Mouse (Mus musculus): ENCODE data around the gene Apol6. TPM values are rescaled to one million over a fixed set of nuclear protein-coding genes. Genes with fewer than 3 reads are reported as not detected.

Apol6 gene
- polyA plus RNA-seq, 1 experiment from 2014 or later = 0.06 TPM

DNA sequence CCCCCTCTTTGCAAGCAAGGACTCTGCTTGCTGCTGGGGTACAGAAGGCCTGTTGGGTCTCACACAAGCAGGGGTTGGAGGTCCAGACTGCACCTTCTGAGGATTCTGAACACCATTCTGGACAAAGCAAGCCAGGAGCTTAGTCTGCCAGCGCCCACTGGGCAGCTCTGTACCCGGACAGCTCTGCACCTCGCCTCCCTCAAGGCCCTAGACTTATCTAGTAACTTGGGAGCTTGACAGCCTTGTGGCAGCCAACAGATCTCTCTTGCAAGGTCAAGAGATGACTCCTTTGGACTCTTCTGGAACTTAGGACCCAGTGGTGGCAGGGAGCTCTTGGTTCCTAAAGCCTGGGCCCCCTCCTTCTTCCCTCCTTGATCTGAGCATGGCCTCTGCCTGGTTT lies 17.4 kb upstream of the Apol6 start:
- ATAC-seq (ENCODE audit: low read depth) = no peak
- Histone ChIP-seq H3K27me3 (ENCODE audit: control insufficient read depth, insufficient read depth, low read depth, low read length) (no peaks in the 10 kb centered on the region), H3K9me3 (replicated peaks; ENCODE audit: control insufficient read depth, low read length) (no peaks in the 10 kb centered on the region), H3K4me2 (ENCODE audit: low read depth, low read length) (no peak overlapping the region), H3K9ac (ENCODE audit: low read depth, low read length) (no peak overlapping the region), H3K36me3 (ENCODE audit: control insufficient read depth, insufficient read depth) (no peaks in the 10 kb centered on the region), H3K27ac (ENCODE audit: low read length) (no peak overlapping the region), H3K4me1 (ENCODE audit: control insufficient read depth, low read depth, low read length) (no peaks in the 10 kb centered on the region), H3K4me3 (ENCODE audit: low read depth, low read length) (no peak overlapping the region)
- 59% methylated on average over 3 of the region's 3 CpGs for WGBS (ENCODE audit: insufficient replicate concordance)

DNA sequence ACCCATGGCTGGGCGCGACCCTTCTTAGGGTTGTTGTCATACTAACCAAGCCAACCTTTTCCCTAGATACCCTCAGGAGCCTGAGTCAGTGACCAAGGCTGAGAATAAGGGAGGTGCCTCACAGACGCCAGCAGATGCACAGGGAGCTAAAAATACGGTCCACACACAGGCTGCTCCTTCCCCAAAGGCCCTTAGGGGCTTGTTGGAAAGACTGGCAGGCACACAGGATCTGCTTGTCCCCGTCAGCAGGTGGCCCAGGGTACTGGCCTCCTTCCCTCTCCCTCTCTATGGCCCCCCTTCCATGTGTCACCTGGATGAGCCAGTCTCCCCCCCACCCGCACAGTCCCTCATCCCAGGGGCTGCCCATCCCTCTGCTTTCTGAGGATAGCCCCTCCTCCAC lies 16.9 kb upstream of the Apol6 start:
- no peak overlapping the region for H3K9ac ChIP-seq (ENCODE audit: low read depth, low read length)
- H3K27me3 ChIP-seq (ENCODE audit: control insufficient read depth, insufficient read depth, low read depth, low read length) = no peaks in the 10 kb centered on the region
- H3K4me1 ChIP-seq (ENCODE audit: control insufficient read depth, low read depth, low read length) = no peaks in the 10 kb centered on the region
- no peaks in the 10 kb centered on the region for H3K36me3 ChIP-seq (ENCODE audit: control insufficient read depth, insufficient read depth)
- ATAC-seq (ENCODE audit: low read depth) = no peak
- no peak overlapping the region for H3K4me3 ChIP-seq (ENCODE audit: low read depth, low read length)
- H3K27ac ChIP-seq (ENCODE audit: low read length) = no peak overlapping the region
- no peak overlapping the region for H3K4me2 ChIP-seq (ENCODE audit: low read depth, low read length)
- 52% methylated on average over 6 of the region's 6 CpGs for WGBS (ENCODE audit: insufficient replicate concordance)
- no peaks in the 10 kb centered on the region for H3K9me3 ChIP-seq (replicated peaks; ENCODE audit: control insufficient read depth, low read length)

DNA sequence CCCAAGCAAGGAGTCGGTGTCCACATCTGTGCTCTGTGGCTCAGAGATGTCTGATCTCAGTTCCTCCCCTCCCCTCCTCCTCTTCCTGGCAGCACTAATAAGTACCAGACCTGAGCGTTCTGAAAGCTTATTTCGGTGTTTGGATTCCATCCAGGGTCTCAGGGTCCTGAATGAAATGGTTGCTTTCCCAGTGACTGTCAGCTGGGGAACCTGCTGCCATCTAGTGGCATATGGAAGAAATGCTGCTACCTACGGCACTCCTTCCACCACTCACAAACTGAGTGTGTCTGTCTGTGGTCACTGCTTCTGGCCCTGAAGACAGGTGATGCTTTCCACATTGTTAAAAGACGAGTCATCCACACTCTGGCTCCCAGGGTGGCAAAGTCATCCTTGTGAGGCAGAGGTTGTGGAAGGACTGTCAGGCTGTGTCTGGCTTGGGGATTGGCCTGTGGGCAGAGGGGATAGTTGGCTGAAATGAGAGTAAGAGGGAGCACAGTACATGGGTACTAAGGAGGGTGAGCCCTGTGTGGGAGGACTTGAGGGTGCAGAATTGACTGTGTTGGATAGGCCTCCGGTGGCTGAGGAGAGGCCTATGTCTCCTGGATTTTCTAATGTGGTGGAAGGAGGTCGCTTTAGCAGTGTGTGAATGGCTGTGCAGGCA lies 15.1 kb upstream of the Apol6 start:
- no peaks in the 10 kb centered on the region for H3K9me3 ChIP-seq (replicated peaks; ENCODE audit: control insufficient read depth, low read length)
- H3K4me2 ChIP-seq (ENCODE audit: low read depth, low read length) = no peak overlapping the region
- H3K9ac ChIP-seq (ENCODE audit: low read depth, low read length) = no peak overlapping the region
- WGBS (ENCODE audit: insufficient replicate concordance) = 28% methylated on average over 7 of the region's 7 CpGs
- no peaks in the 10 kb centered on the region for H3K27me3 ChIP-seq (ENCODE audit: control insufficient read depth, insufficient read depth, low read depth, low read length)
- no peak for ATAC-seq (ENCODE audit: low read depth)
- H3K4me1 ChIP-seq (ENCODE audit: control insufficient read depth, low read depth, low read length) = no peaks in the 10 kb centered on the region
- no peaks in the 10 kb centered on the region for H3K36me3 ChIP-seq (ENCODE audit: control insufficient read depth, insufficient read depth)
- H3K4me3 ChIP-seq (ENCODE audit: low read depth, low read length) = no peak overlapping the region
- H3K27ac ChIP-seq (ENCODE audit: low read length) = no peak overlapping the region

DNA sequence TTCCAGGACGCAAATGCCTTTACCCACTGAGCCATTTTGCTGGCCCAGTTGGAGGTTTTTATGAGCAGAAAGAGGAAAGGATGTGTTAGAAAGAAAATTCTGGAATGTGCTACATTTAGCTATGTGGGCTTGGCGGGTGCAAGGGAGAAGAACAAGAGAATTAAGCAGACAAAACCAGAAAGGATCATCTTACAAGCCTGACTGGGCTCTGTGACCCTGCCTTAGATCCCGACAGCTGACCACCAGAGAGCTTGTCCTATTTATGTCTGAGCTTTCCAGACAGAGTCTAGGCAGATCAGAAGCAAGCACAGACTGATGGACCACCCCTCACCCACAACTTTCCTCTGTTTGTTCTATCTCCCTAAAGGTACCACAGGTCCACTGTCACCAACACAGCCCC lies 13.3 kb upstream of the Apol6 start:
- Histone ChIP-seq H3K4me1 (ENCODE audit: control insufficient read depth, low read depth, low read length) (no peaks in the 10 kb centered on the region), H3K9ac (ENCODE audit: low read depth, low read length) (no peak overlapping the region), H3K4me3 (ENCODE audit: low read depth, low read length) (no peak overlapping the region), H3K27me3 (ENCODE audit: control insufficient read depth, insufficient read depth, low read depth, low read length) (no peaks in the 10 kb centered on the region), H3K36me3 (ENCODE audit: control insufficient read depth, insufficient read depth) (no peaks in the 10 kb centered on the region), H3K4me2 (ENCODE audit: low read depth, low read length) (no peak overlapping the region), H3K27ac (ENCODE audit: low read length) (no peak overlapping the region), H3K9me3 (replicated peaks; ENCODE audit: control insufficient read depth, low read length) (no peaks in the 10 kb centered on the region)
- 45% methylated on average over 3 of the region's 3 CpGs for WGBS (ENCODE audit: insufficient replicate concordance)
- no peak for ATAC-seq (ENCODE audit: low read depth)

DNA sequence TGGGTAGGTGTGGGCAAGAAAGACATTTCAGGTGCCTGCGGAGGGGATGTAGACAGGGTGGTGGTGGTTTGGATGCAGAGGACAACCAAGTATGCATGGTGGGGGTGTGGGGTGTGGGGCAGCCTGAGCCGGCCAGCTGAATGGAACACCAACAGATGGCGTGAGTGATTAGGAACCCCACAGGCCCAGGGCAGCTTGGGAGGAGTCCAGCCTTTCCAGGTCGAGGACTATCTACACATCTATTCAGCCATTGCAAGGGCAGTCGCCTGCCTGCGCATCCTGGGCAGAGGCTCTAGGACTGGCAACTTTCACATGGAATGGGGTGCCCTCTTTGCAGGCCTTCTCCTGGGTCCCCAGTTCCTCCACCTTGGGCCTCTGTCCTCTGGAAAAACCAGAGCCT lies 10.0 kb upstream of the Apol6 start:
- ATAC-seq (ENCODE audit: low read depth) = no peak
- H3K4me2 ChIP-seq (ENCODE audit: low read depth, low read length) = no peak overlapping the region
- H3K4me3 ChIP-seq (ENCODE audit: low read depth, low read length) = no peak overlapping the region
- no peak overlapping the region for H3K9ac ChIP-seq (ENCODE audit: low read depth, low read length)
- H3K4me1 ChIP-seq (ENCODE audit: control insufficient read depth, low read depth, low read length) = no peaks in the 10 kb centered on the region
- H3K27ac ChIP-seq (ENCODE audit: low read length) = no peak overlapping the region
- H3K9me3 ChIP-seq (replicated peaks; ENCODE audit: control insufficient read depth, low read length) = no peaks in the 10 kb centered on the region
- H3K27me3 ChIP-seq (ENCODE audit: control insufficient read depth, insufficient read depth, low read depth, low read length) = no peaks in the 10 kb centered on the region
- H3K36me3 ChIP-seq (ENCODE audit: control insufficient read depth, insufficient read depth) = no peaks in the 10 kb centered on the region
- WGBS (ENCODE audit: insufficient replicate concordance) = 55% methylated on average over 6 of the region's 6 CpGs

DNA sequence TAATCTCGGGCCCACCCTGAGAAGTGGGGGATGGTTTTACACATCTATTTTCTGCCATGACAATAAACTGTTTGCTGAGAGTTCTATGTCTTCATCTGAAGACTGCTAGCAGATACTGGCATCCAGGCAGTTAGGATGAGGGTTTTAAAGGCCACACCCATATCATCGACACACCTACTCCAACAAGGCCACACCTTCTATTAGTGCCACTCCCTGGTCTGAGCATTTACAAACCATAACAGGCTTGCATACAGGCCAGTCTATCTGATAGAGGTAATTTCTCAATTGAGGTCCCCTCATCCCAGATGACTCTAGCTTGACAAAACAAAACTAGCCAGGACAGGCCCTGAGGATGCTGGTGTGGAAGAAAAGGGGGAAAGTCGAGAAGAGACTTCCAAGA lies 8.9 kb upstream of the Apol6 start:
- H3K4me3 ChIP-seq (ENCODE audit: low read depth, low read length) = no peak overlapping the region
- no peaks in the 10 kb centered on the region for H3K27me3 ChIP-seq (ENCODE audit: control insufficient read depth, insufficient read depth, low read depth, low read length)
- H3K9me3 ChIP-seq (replicated peaks; ENCODE audit: control insufficient read depth, low read length) = no peaks in the 10 kb centered on the region
- 51% methylated on average over 3 of the region's 3 CpGs for WGBS (ENCODE audit: insufficient replicate concordance)
- H3K9ac ChIP-seq (ENCODE audit: low read depth, low read length) = no peak overlapping the region
- H3K4me2 ChIP-seq (ENCODE audit: low read depth, low read length) = no peak overlapping the region
- no peaks in the 10 kb centered on the region for H3K36me3 ChIP-seq (ENCODE audit: control insufficient read depth, insufficient read depth)
- no peak for ATAC-seq (ENCODE audit: low read depth)
- no peaks in the 10 kb centered on the region for H3K4me1 ChIP-seq (ENCODE audit: control insufficient read depth, low read depth, low read length)
- no peak overlapping the region for H3K27ac ChIP-seq (ENCODE audit: low read length)

DNA sequence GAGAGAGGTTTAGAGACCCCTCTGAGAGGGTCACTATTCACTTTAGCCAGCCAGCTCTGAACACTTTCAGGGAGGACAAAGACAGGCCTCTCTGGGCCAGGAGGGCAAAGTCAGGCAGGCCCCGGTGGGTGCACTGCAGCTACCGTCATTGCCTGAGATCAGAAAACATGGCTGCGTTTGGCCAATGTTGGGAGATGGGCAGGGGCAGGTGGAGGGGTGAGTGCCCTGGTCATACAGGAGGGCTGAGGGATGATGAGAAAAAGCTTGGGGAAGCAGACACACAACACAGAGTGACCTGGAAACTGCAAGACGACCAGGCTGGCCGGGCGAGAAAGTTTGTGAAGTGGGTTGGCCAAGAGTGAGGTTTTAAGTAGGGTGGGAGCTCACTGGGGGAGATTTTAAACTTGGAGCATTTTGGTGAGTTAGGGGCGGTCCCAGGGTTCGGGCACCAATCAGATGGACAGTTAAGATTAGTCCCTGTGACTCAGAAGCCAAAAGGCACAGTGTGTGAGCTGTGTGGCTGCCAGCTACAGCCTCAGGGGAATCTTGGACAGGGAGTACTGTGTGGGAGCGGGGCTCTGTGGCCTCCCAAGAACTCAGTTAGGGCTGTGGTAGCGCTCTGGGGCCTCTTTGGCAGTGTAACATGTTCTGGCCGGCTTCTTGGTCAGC lies 8.1 kb upstream of the Apol6 start:
- Histone ChIP-seq H3K36me3 (ENCODE audit: control insufficient read depth, insufficient read depth) (no peaks in the 10 kb centered on the region), H3K27me3 (ENCODE audit: control insufficient read depth, insufficient read depth, low read depth, low read length) (no peaks in the 10 kb centered on the region), H3K4me3 (ENCODE audit: low read depth, low read length) (no peak overlapping the region), H3K27ac (ENCODE audit: low read length) (no peak overlapping the region; the same call in 1 of the 2 replicates), H3K4me1 (ENCODE audit: control insufficient read depth, low read depth, low read length) (no peaks in the 10 kb centered on the region), H3K9ac (ENCODE audit: low read depth, low read length) (no peak overlapping the region), H3K9me3 (replicated peaks; ENCODE audit: control insufficient read depth, low read length) (no peaks in the 10 kb centered on the region), H3K4me2 (ENCODE audit: low read depth, low read length) (no peak overlapping the region)
- ATAC-seq (ENCODE audit: low read depth) = 0 out of 2 replicates have a peak, but pooled peaks have one; percentile 9
- WGBS (ENCODE audit: insufficient replicate concordance) = 60% methylated on average over 11 of the region's 11 CpGs

DNA sequence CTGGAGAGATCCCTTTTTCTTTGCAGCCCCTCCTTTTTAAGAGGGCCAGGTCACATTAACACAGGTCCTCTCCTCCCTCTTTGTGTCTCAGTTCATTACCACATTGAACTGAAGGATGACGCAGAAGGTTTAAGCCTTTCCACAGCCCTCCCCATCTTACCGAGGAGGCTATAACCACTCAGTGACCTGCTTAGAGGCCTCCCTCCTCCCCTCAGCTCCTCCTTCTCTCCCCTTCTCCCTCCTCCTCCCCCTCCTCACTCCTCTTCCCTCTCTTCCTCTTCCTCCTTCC lies 7.6 kb upstream of the Apol6 start:
- WGBS (ENCODE audit: insufficient replicate concordance) = 47% methylated on average over 2 of the region's 2 CpGs
- Histone ChIP-seq H3K4me3 (ENCODE audit: low read depth, low read length) (no peak overlapping the region), H3K9me3 (replicated peaks; ENCODE audit: control insufficient read depth, low read length) (no peaks in the 10 kb centered on the region), H3K27me3 (ENCODE audit: control insufficient read depth, insufficient read depth, low read depth, low read length) (no peaks in the 10 kb centered on the region), H3K27ac (ENCODE audit: low read length) (no peak overlapping the region; the same call in 1 of the 2 replicates), H3K4me2 (ENCODE audit: low read depth, low read length) (no peak overlapping the region), H3K9ac (ENCODE audit: low read depth, low read length) (no peak overlapping the region), H3K4me1 (ENCODE audit: control insufficient read depth, low read depth, low read length) (no peaks in the 10 kb centered on the region), H3K36me3 (ENCODE audit: control insufficient read depth, insufficient read depth) (no peaks in the 10 kb centered on the region)
- ATAC-seq (ENCODE audit: low read depth) = no peak

DNA sequence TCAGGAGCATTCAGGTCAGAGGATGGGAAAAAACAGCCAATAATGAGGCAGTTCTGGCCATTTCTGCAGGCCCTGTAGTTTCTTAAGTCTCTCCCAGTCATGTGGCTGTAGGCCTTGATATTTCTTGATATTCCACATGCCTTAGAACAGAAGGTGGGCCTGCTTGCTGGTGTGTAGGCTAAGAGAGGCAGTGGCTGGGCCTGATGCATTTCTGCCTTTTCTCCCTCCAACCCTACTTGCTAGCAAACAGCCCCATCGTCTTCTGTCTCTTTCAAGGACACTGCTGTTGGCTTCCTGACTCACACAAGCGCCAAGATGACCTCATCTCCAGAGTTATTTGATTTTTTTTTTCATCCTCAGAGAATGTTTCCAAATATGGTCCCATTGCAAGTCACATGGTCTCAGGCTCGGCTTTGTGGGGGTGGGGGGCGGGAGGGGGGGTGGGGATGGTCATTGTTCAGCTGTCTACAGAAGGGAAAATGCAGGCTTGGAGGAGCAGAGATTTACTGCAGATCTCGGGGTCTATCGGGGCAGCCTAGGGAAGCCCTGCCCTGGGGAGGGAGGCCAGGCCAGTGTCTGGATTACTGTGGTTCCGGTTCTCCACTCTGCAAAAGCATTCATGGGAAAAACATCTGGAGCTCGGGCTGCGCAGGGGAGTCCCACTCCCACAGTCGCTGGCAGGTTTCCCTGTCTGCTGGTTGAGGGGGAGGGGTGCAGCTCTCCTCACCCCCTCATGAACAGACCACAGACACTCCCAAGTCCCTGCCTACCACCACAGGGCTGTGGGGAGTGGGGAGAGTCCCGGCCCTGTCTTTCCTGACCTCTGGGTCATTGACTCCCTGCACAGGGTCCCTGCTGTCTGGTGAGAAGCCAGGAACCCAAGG lies 7.0 kb upstream of the Apol6 start:
- H3K4me3 ChIP-seq (ENCODE audit: low read depth, low read length) = no peak overlapping the region
- WGBS (ENCODE audit: insufficient replicate concordance) = 13% methylated on average over 11 of the region's 11 CpGs
- H3K9me3 ChIP-seq (replicated peaks; ENCODE audit: control insufficient read depth, low read length) = no peaks in the 10 kb centered on the region
- no peak for ATAC-seq (ENCODE audit: low read depth)
- no peak overlapping the region; the same call in 1 of the 2 replicates for H3K27ac ChIP-seq (ENCODE audit: low read length)
- H3K27me3 ChIP-seq (ENCODE audit: control insufficient read depth, insufficient read depth, low read depth, low read length) = no peaks in the 10 kb centered on the region
- no peaks in the 10 kb centered on the region for H3K36me3 ChIP-seq (ENCODE audit: control insufficient read depth, insufficient read depth)
- H3K4me1 ChIP-seq (ENCODE audit: control insufficient read depth, low read depth, low read length) = no peaks in the 10 kb centered on the region
- no peak overlapping the region for H3K4me2 ChIP-seq (ENCODE audit: low read depth, low read length)
- H3K9ac ChIP-seq (ENCODE audit: low read depth, low read length) = no peak overlapping the region

Measured in liver, embryonic 16.5 days (tissue).